Mouse (Mus musculus): ENCODE measurements around the gene Lrriq1.

Lrriq1 gene

GRCm38 (mm10) chr10:103029132-103029729 lies 206.9 kb downstream of the Lrriq1 start:
- no peak for DNase-seq (ENCODE audit: low read depth, low spot score)

- no peak for DNase-seq (ENCODE audit: low read depth, low spot score)
Observed at GRCm38 (mm10) chr10:103028253-103029131, 207.6 kb downstream of the Lrriq1 start.

- DNase-seq (ENCODE audit: low read depth, low spot score): no peak
Observed at GRCm38 (mm10) chr10:103027931-103028252, 208.2 kb downstream of the Lrriq1 start.

GRCm38 (mm10) chr10:103027226-103027930 lies 208.7 kb downstream of the Lrriq1 start:
- no peak for DNase-seq (ENCODE audit: low read depth, low spot score)

- DNase-seq (ENCODE audit: low read depth, low spot score): no peak
Observed at GRCm38 (mm10) chr10:103026636-103027225, 209.4 kb downstream of the Lrriq1 start.

GRCm38 (mm10) chr10:103002556-103002955 lies 233.6 kb downstream of the Lrriq1 start:
- no peak for DNase-seq (ENCODE audit: low read depth, low spot score)

- DNase-seq (ENCODE audit: low read depth, low spot score): no peak
Observed at GRCm38 (mm10) chr10:103000902-103001301, 235.2 kb downstream of the Lrriq1 start.

- DNase-seq (ENCODE audit: low read depth, low spot score): no peak
Observed at GRCm38 (mm10) chr10:102999584-102999983, 236.5 kb downstream of the Lrriq1 start.

Measured in CD4-positive, CD25-positive, alpha-beta regulatory T cell, adult 2 months (primary cell).